22 mouse cellular contexts compared by ENCODE assay signal in genomic region chr11:21542731-21543130, GRCm38 (mm10). TPM values are rescaled to one million over a fixed set of nuclear protein-coding genes. Genes with fewer than 3 reads are reported as not detected.
DNase-seq lines count a peak whose midpoint lies in the region.
"Had no signal": no experiment of that assay in that cellular context is flagged by ENCODE, and none has a peak within 500 bp of the region (broad histone marks: within the 10 kb centered on the region; RNA-seq: fewer than 3 reads in every experiment).

No protein-coding gene starts in this region.

- WGBS in hindbrain, embryonic 10.5 days = 85% methylated on average over 5 of the region's 5 CpGs

- H3K4me1 ChIP-seq in hindbrain, embryonic 10.5 days (replicated peaks) = no peaks in the 10 kb centered on the region
- H3K4me1 ChIP-seq: embryonic facial prominence, embryonic 13.5 days; embryonic facial prominence, embryonic 15.5 days; forebrain, embryonic 10.5 days; forebrain, embryonic 12.5 days had no signal

- no peak overlapping the region for H3K4me3 ChIP-seq in hindbrain, embryonic 10.5 days
- H3K4me3 ChIP-seq: embryonic facial prominence, embryonic 13.5 days; embryonic facial prominence, embryonic 15.5 days; erythroblast, embryonic 14.5 days; forebrain, embryonic 10.5 days; forebrain, embryonic 12.5 days had no signal

- H3K27me3 ChIP-seq in hindbrain, embryonic 10.5 days (ENCODE audit: insufficient read depth, poor library complexity, severe bottlenecking) = no peaks in the 10 kb centered on the region
- H3K27me3 ChIP-seq: CH12.LX; embryonic facial prominence, embryonic 13.5 days; embryonic facial prominence, embryonic 15.5 days; forebrain, embryonic 12.5 days; Patski had no signal

- H3K27ac ChIP-seq in hindbrain, embryonic 10.5 days = no peak overlapping the region
- H3K27ac ChIP-seq: embryonic facial prominence, embryonic 13.5 days; embryonic facial prominence, embryonic 15.5 days; forebrain, embryonic 10.5 days; forebrain, embryonic 12.5 days had no signal

- H3K36me3 ChIP-seq in hindbrain, embryonic 10.5 days = no peaks in the 10 kb centered on the region
- H3K36me3 ChIP-seq: embryonic facial prominence, embryonic 13.5 days; embryonic facial prominence, embryonic 15.5 days; forebrain, embryonic 10.5 days; forebrain, embryonic 12.5 days; G1E had no signal

- peak; percentile 26 for DNase-seq in adrenal gland, adult 2 months
- DNase-seq in adrenal gland, postnatal 4 days (ENCODE audit: low spot score in 2 of 2) = no peak
- peak; percentile 55 for DNase-seq in adrenal gland, postnatal 14 days
- no peak for DNase-seq in adrenal gland, adult 8-10 months
- peak; percentile 90 for DNase-seq in adipocyte (ENCODE audit: low spot score)
- DNase-seq in hindbrain, embryonic 10.5 days (ENCODE audit: low spot score) = no peak
- DNase-seq: B cell, adult 2 months; cerebellum, adult 11 months; cerebellum, adult 18-20 months; cerebellum, adult 8-10 months; cerebellum, adult 9-11 months; cerebellum, postnatal 14 days; cerebellum, postnatal 36 days; embryo, embryonic 11 days had no signal

- H3K9me3 ChIP-seq in hindbrain, embryonic 10.5 days = no peaks in the 10 kb centered on the region
- H3K9me3 ChIP-seq: embryonic facial prominence, embryonic 13.5 days; embryonic facial prominence, embryonic 15.5 days; forebrain, embryonic 10.5 days; forebrain, embryonic 12.5 days; G1E had no signal

RNA-seq across cellular contexts. Expression of gene Wdpcp, which starts 29.3 kb away (rescaled TPM):
- 10 to 100 TPM; 12.6 to 13.3 TPM for total RNA-seq in adrenal gland, adult 2 months (2021)
- polyA plus RNA-seq in adrenal gland, adult 2 months (2012; rRNA removed) = 2.1 and 2.5 TPM in 2 replicates
- 10 to 100 TPM; 11.9 to 12.0 TPM for total RNA-seq in adrenal gland, postnatal 4 days (2021)
- 11.4 and 14.3 TPM in 2 replicates for total RNA-seq in adrenal gland, postnatal 14 days (2021)
- total RNA-seq in adrenal gland, adult 8-10 months (2022) = 10 to 100 TPM; 13.1 to 19.6 (median 17.7) TPM
- polyA plus RNA-seq in hindbrain, embryonic 10.5 days (2016; fragmentation: Nextera tagmentation; extraction: Ambion mirVana) = 13.8 and 13.9 TPM in 2 replicates
- polyA plus RNA-seq: erythroblast, embryonic 14.5 days had no signal

RNA-seq across cellular contexts. Expression of gene Mdh1, which starts 29.4 kb away (rescaled TPM):
- total RNA-seq in adrenal gland, adult 2 months (2021) = 100 to 1,000 TPM; 548 to 669 TPM
- 60.0 and 66.6 TPM in 2 replicates for polyA plus RNA-seq in adrenal gland, adult 2 months (2012; rRNA removed)
- 100 to 1,000 TPM; 431 to 447 TPM for total RNA-seq in adrenal gland, postnatal 4 days (2021)
- total RNA-seq in adrenal gland, postnatal 14 days (2021) = 575 and 595 TPM in 2 replicates
- 100 to 1,000 TPM; 399 to 717 (median 551) TPM for total RNA-seq in adrenal gland, adult 8-10 months (2022)
- 411 and 415 TPM in 2 replicates for polyA plus RNA-seq in hindbrain, embryonic 10.5 days (2016; fragmentation: Nextera tagmentation; extraction: Ambion mirVana)

Comparison
In these comparisons a context has a peak if more than half of its experiments do, and no peak if none do; other contexts are left out.
1. DNase-seq: peak in adrenal gland, adult 2 months (single experiment), adrenal gland, postnatal 14 days (single experiment) and adipocyte (single experiment); none in adrenal gland, postnatal 4 days (0 of 2), adrenal gland, adult 8-10 months (single experiment) and hindbrain, embryonic 10.5 days (single experiment).